8 mouse cellular contexts compared by ENCODE assay signal in the genomic region with DNA sequence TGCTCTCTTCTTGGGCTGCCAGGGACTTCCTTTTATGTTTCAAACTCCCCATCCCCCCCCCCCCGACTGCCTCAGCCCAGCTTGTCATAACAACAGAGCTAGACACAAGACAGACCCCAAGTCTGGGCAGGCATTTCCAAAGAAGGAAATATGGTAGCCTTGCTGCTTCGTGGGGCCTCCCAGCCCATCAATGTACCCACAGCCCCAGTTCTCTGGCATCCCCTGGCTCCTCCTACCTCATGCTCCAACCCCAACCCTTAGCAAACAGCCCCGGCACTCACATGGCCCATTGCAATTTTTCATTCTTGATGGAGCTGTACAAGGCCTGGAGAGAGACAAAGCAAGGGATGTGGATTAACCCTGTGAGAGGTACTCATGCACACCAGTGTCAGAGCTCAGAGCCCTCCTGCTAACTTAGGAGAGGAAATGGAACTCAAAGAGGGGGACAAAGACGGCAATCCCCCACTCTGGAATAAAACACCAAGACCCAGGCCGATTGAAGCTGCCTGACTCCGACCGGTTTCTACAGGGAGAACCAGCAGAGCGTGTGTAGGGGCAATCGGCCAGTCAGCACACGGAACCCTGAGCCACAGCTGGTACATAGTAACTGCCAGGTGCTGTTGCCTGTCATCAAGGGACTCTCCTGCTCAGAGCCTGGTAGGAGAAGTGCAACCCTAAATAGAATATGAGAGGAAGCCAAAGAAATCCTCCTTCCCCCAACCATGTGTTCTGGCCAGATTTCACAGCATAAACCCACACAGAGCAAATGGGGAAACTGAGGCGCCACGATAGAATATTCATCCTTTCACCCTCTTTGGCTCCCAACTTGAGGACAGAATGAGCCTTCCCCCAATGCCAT. TPM values are rescaled to one million over a fixed set of nuclear protein-coding genes. Genes with fewer than 3 reads are reported as not detected.
DNase-seq lines count a peak whose midpoint lies in the region; ATAC-seq and TF ChIP-seq lines count a peak whose summit lies in the region.

No protein-coding gene starts in this region.

- peaks cover 26% of the 10 kb centered on the region for H3K36me3 ChIP-seq in megakaryocyte, embryonic 14.5 days (replicated peaks; ENCODE audit: low read length)
- peaks cover 12% of the 10 kb centered on the region for H3K36me3 ChIP-seq in intestine, postnatal 0 days (ENCODE audit: control insufficient read depth, insufficient read depth)
- H3K36me3 ChIP-seq in midbrain, embryonic 15.5 days (replicated peaks) = peaks cover 10% of the 10 kb centered on the region

- 36% methylated on average over 12 of the region's 12 CpGs for WGBS in intestine, postnatal 0 days
- WGBS in midbrain, embryonic 15.5 days = 48% methylated on average over 12 of the region's 12 CpGs

- H3K9me3 ChIP-seq in megakaryocyte, embryonic 14.5 days = no peaks in the 10 kb centered on the region
- no peaks in the 10 kb centered on the region for H3K9me3 ChIP-seq in intestine, postnatal 0 days (ENCODE audit: control insufficient read depth)
- no peaks in the 10 kb centered on the region for H3K9me3 ChIP-seq in midbrain, embryonic 15.5 days

- peak overlapping the region; percentile 23 for H3K4me3 ChIP-seq in megakaryocyte, embryonic 14.5 days (replicated peaks)
- peak overlapping the region; percentile 39 for H3K4me3 ChIP-seq in intestine, postnatal 0 days (ENCODE audit: low read depth, low read length)
- H3K4me3 ChIP-seq in midbrain, embryonic 15.5 days = peak overlapping the region; percentile 64

- peak; percentile 0 for DNase-seq in adrenal gland, adult 8-10 months
- DNase-seq in adrenal gland, postnatal 25 days = no peak
- DNase-seq in right cerebral cortex, adult 2 months (ENCODE audit: low spot score in 2 of 2) = no peak
- no peak for DNase-seq in kidney, adult 11 months

- H3K4me1 ChIP-seq in megakaryocyte, embryonic 14.5 days = peaks cover 62% of the 10 kb centered on the region
- H3K4me1 ChIP-seq in intestine, postnatal 0 days (replicated peaks; ENCODE audit: control insufficient read depth, insufficient read depth, low read length) = no peaks in the 10 kb centered on the region
- H3K4me1 ChIP-seq in midbrain, embryonic 15.5 days = peaks cover 59% of the 10 kb centered on the region

- no peak for TF ChIP-seq CTCF in intestine, postnatal 0 days (IDR thresholded peaks at IDR 0.05; ENCODE audit: low read depth)

- ATAC-seq in megakaryocyte, adult 5-6 weeks (ENCODE audit: poor library complexity, severe bottlenecking) = no peak
- ATAC-seq in intestine, postnatal 0 days = 0 out of 2 replicates have a peak, but pooled peaks have one; percentile 9
- ATAC-seq in midbrain, embryonic 15.5 days (replicated peaks) = no peak

- peaks cover 83% of the 10 kb centered on the region for H3K27me3 ChIP-seq in megakaryocyte, embryonic 14.5 days (replicated peaks)
- H3K27me3 ChIP-seq in intestine, postnatal 0 days (replicated peaks; ENCODE audit: control insufficient read depth, insufficient read depth, low read length) = peaks cover 56% of the 10 kb centered on the region
- peaks cover 35% of the 10 kb centered on the region for H3K27me3 ChIP-seq in midbrain, embryonic 15.5 days (replicated peaks)

- peak overlapping the region; percentile 21; the same call in 1 of the 2 replicates for H3K27ac ChIP-seq in intestine, postnatal 0 days (ENCODE audit: low read depth, low read length)
- H3K27ac ChIP-seq in midbrain, embryonic 15.5 days = no peak overlapping the region

- H3K4me2 ChIP-seq in intestine, postnatal 0 days (replicated peaks; ENCODE audit: low read depth) = peak overlapping the region; percentile 66
- peak overlapping the region; percentile 89 for H3K4me2 ChIP-seq in midbrain, embryonic 15.5 days

- H3K9ac ChIP-seq in intestine, postnatal 0 days (ENCODE audit: low read depth, low read length) = no peak overlapping the region
- H3K9ac ChIP-seq in midbrain, embryonic 15.5 days = peak overlapping the region; percentile 69

RNA-seq across cellular contexts. Expression of a gene that starts 11.0 kb away (rescaled TPM):
- 10 to 100 TPM in 3 of 4 experiments, 1 to 10 TPM in 1; 7.9 to 14.9 (median 13.1) TPM for total RNA-seq in adrenal gland, adult 8-10 months (2022)
- 8.6 and 12.7 TPM in 2 replicates for total RNA-seq in adrenal gland, postnatal 25 days (2021)
- polyA plus RNA-seq in megakaryocyte, embryonic 14.5 days (2012; ENCODE audit: insufficient read depth, low replicate concordance) = 0.19 TPM in 1 of 2 replicates, not detected in the other
- total RNA-seq in megakaryocyte, adult 5-6 weeks (2015) = 0.11 and 0.36 TPM in 2 replicates
- total RNA-seq in megakaryocyte, adult 5-6 weeks (2017) = not detected in 2 replicates
- polyA plus RNA-seq in intestine, postnatal 0 days (2015; fragmentation: Nextera tagmentation; extraction: Ambion mirVana) = 27.1 and 30.1 TPM in 2 replicates
- polyA plus RNA-seq in midbrain, embryonic 15.5 days (2015; fragmentation: Nextera tagmentation; extraction: Ambion mirVana) = 146 and 148 TPM in 2 replicates

RNA-seq across cellular contexts. Expression of a gene that starts 11.9 kb away (rescaled TPM):
- total RNA-seq in adrenal gland, adult 8-10 months (2022) = 10 to 100 TPM; 35.6 to 40.1 (median 37.3) TPM
- 42.4 and 44.3 TPM in 2 replicates for total RNA-seq in adrenal gland, postnatal 25 days (2021)
- 32.0 and 46.7 TPM in 2 replicates for polyA plus RNA-seq in megakaryocyte, embryonic 14.5 days (2012; ENCODE audit: insufficient read depth, low replicate concordance)
- 8.1 and 10.0 TPM in 2 replicates for total RNA-seq in megakaryocyte, adult 5-6 weeks (2015)
- total RNA-seq in megakaryocyte, adult 5-6 weeks (2017) = 14.6 and 20.3 TPM in 2 replicates
- 6.1 and 6.7 TPM in 2 replicates for polyA plus RNA-seq in intestine, postnatal 0 days (2015; fragmentation: Nextera tagmentation; extraction: Ambion mirVana)
- 2.3 and 2.7 TPM in 2 replicates for polyA plus RNA-seq in midbrain, embryonic 15.5 days (2015; fragmentation: Nextera tagmentation; extraction: Ambion mirVana)

RNA-seq across cellular contexts. Expression of a gene that starts 12.0 kb away (rescaled TPM):
- total RNA-seq in adrenal gland, adult 8-10 months (2022) = 10 to 100 TPM; 11.9 to 16.2 (median 13.2) TPM
- 9.8 and 13.4 TPM in 2 replicates for total RNA-seq in adrenal gland, postnatal 25 days (2021)
- polyA plus RNA-seq in megakaryocyte, embryonic 14.5 days (2012; ENCODE audit: insufficient read depth, low replicate concordance) = 17.4 and 18.6 TPM in 2 replicates
- total RNA-seq in megakaryocyte, adult 5-6 weeks (2015) = 1.9 and 2.1 TPM in 2 replicates
- total RNA-seq in megakaryocyte, adult 5-6 weeks (2017) = 1.3 and 1.8 TPM in 2 replicates
- polyA plus RNA-seq in intestine, postnatal 0 days (2015; fragmentation: Nextera tagmentation; extraction: Ambion mirVana) = 22.0 and 25.3 TPM in 2 replicates
- polyA plus RNA-seq in midbrain, embryonic 15.5 days (2015; fragmentation: Nextera tagmentation; extraction: Ambion mirVana) = 48.2 and 54.8 TPM in 2 replicates

RNA-seq across cellular contexts. Expression of a gene that starts 22.5 kb away (rescaled TPM):
- 100 to 1,000 TPM in 2 of 4 experiments, 10 to 100 TPM in 2; 77.2 to 109 (median 89.6) TPM for total RNA-seq in adrenal gland, adult 8-10 months (2022)
- total RNA-seq in adrenal gland, postnatal 25 days (2021) = 64.1 and 81.8 TPM in 2 replicates
- 39.1 and 126 TPM in 2 replicates for polyA plus RNA-seq in megakaryocyte, embryonic 14.5 days (2012; ENCODE audit: insufficient read depth, low replicate concordance)
- 31.3 and 33.1 TPM in 2 replicates for total RNA-seq in megakaryocyte, adult 5-6 weeks (2015)
- 108 and 114 TPM in 2 replicates for total RNA-seq in megakaryocyte, adult 5-6 weeks (2017)
- 78.8 and 80.0 TPM in 2 replicates for polyA plus RNA-seq in intestine, postnatal 0 days (2015; fragmentation: Nextera tagmentation; extraction: Ambion mirVana)
- 340 and 347 TPM in 2 replicates for polyA plus RNA-seq in midbrain, embryonic 15.5 days (2015; fragmentation: Nextera tagmentation; extraction: Ambion mirVana)

RNA-seq across cellular contexts. Expression of a gene that starts 24.9 kb away (rescaled TPM):
- total RNA-seq in adrenal gland, adult 8-10 months (2022) = 10 to 100 TPM; 11.7 to 21.1 (median 16.6) TPM
- 6.3 and 8.8 TPM in 2 replicates for total RNA-seq in adrenal gland, postnatal 25 days (2021)
- polyA plus RNA-seq in megakaryocyte, embryonic 14.5 days (2012; ENCODE audit: insufficient read depth, low replicate concordance) = 8.8 and 9.9 TPM in 2 replicates
- total RNA-seq in megakaryocyte, adult 5-6 weeks (2015) = 17.2 and 18.1 TPM in 2 replicates
- total RNA-seq in megakaryocyte, adult 5-6 weeks (2017) = 8.1 and 11.7 TPM in 2 replicates
- polyA plus RNA-seq in intestine, postnatal 0 days (2015; fragmentation: Nextera tagmentation; extraction: Ambion mirVana) = 11.8 and 12.7 TPM in 2 replicates
- 11.1 and 11.7 TPM in 2 replicates for polyA plus RNA-seq in midbrain, embryonic 15.5 days (2015; fragmentation: Nextera tagmentation; extraction: Ambion mirVana)
